Mouse (Mus musculus) small intestine, adult 2 months (tissue): Measurements from ENCODE around the gene Mapk1ip1l. TPM values are rescaled to one million over a fixed set of nuclear protein-coding genes. Genes with fewer than 3 reads are reported as not detected.
A peak's percentile ranks its signal among the peaks of the same experiment; 100 is the strongest.

Source experiments
- H3K27ac ChIP-seq: fragments of 200-500 bp; 2 replicates; pipeline ENCODE4 v1.5.1; 2012; ENCODE audit warnings: low read depth, low read length, control low read depth, inconsistent platforms; ENCODE audit not compliant: insufficient read depth
- H3K27me3 ChIP-seq: fragments of 200-500 bp; 2 replicates; pipeline ENCODE4 v1.6.1; 2012; ENCODE audit warnings: mild to moderate bottlenecking, moderate library complexity, low read length, inconsistent platforms; ENCODE audit not compliant: control insufficient read depth, insufficient read depth
- H3K36me3 ChIP-seq: fragments of 200-500 bp; 2 replicates; pipeline ENCODE4 v1.6.1; 2012; ENCODE audit warnings: mild to moderate bottlenecking, low read length, control low read depth, inconsistent platforms; ENCODE audit not compliant: control insufficient read depth, insufficient read depth
- H3K4me1 ChIP-seq: fragments of 200-500 bp; 2 replicates; pipeline ENCODE4 v1.6.1; 2012; ENCODE audit warnings: low read length, inconsistent platforms, mixed read lengths; ENCODE audit not compliant: control insufficient read depth, insufficient read depth, insufficient read length
- H3K4me3 ChIP-seq: fragments of 200-500 bp; 2 replicates; pipeline ENCODE4 v1.5.1; 2012; ENCODE audit warnings: low read depth, mild to moderate bottlenecking, control low read depth, inconsistent platforms, low read length, moderate library complexity
- CTCF ChIP-seq: fragments of 200-500 bp; IDR thresholded peaks from 2 replicates; pipeline ENCODE4 v1.5.1; 2012; ENCODE audit warnings: low read depth, mild to moderate bottlenecking, control low read depth, inconsistent platforms, low read length, moderate library complexity, mixed read lengths; ENCODE audit not compliant: insufficient replicate concordance, insufficient read length; ENCODE audit errors: extremely low read depth
- POLR2A ChIP-seq: fragments of 200-500 bp; IDR thresholded peaks from 2 replicates; pipeline ENCODE4 v1.6.1; 2012; ENCODE audit warnings: low read depth, mild to moderate bottlenecking, control low read depth, inconsistent platforms, low read length, moderate library complexity
- WGBS: fragments of 180-500 bp; shearing (Covaris S2); methylation state at CpG from one replicate; pipeline ENCODE4 v1.1.7; 2018; 5-methylcytosine and 5-hydroxymethylcytosine counted together
- polyA plus RNA-seq: library from polyadenylated mRNA; depleted of rRNA; stranded (reverse); fragments of >200 nt; gene quantifications from 2 replicates; pipeline ENCODE4 v1.2.3, GENCODE M21; 2012

Gene Mapk1ip1l
- polyA plus RNA-seq, 1 experiment, result 94.6 TPM

DNA sequence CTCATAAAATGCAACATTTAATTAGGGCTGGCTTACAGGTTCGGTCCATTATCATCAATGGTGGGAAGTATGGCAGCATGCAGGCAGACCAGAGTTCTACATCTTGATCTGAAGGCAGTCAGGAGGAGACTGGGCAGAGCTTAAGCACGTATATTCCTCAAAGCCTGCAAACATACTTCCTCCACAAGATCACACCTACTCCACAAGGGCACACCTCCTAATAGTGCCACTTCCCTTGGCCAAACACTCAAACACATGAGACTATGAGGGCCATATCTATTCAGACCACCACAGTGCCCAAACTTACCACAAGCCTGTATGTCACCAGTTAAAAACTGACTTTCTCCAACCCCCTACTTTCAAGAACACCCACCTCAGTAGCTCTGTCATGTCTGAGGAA is 63.4 kb downstream of the Mapk1ip1l start:
- peak overlapping the region; percentile 23 for H3K27ac ChIP-seq
- peaks cover 20% of the 10 kb centered on the region; the same call in 1 of the 2 replicates for H3K4me1 ChIP-seq
- WGBS, result 84% methylated on average over 2 of the region's 2 CpGs
- H3K27me3 ChIP-seq, result no peaks in the 10 kb centered on the region
- TF ChIP-seq CTCF (no peak), POLR2A (no peak)
- H3K4me3 ChIP-seq, result no peak overlapping the region
- no peaks in the 10 kb centered on the region for H3K36me3 ChIP-seq

DNA sequence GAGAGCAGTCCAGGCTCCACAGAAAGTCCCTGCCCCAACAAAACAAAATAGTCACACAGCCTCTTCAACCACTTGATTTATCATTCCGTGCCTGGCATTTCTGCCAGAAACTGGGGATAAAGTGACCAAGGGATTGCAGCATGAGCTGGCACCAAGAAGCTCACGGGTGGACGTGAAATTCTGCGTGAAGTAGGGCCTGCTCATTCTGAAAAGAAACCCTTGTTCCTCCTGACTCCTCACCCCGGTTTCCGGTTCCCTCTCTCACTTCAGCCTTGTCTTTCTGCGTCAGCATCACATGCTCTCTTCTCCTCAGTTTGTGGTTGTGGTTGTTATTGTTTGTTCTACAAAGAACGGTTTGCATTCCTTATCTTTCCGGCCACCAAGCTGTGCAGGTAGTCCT is 63.8 kb downstream of the Mapk1ip1l start:
- no peak overlapping the region for H3K4me3 ChIP-seq
- H3K27me3 ChIP-seq, result no peaks in the 10 kb centered on the region
- peaks cover 25% of the 10 kb centered on the region; the same call in 1 of the 2 replicates for H3K4me1 ChIP-seq
- H3K36me3 ChIP-seq, result no peaks in the 10 kb centered on the region
- H3K27ac ChIP-seq, result peak overlapping the region; percentile 23
- TF ChIP-seq POLR2A (no peak), CTCF (no peak)
- WGBS, result 79% methylated on average over 9 of the region's 9 CpGs

DNA sequence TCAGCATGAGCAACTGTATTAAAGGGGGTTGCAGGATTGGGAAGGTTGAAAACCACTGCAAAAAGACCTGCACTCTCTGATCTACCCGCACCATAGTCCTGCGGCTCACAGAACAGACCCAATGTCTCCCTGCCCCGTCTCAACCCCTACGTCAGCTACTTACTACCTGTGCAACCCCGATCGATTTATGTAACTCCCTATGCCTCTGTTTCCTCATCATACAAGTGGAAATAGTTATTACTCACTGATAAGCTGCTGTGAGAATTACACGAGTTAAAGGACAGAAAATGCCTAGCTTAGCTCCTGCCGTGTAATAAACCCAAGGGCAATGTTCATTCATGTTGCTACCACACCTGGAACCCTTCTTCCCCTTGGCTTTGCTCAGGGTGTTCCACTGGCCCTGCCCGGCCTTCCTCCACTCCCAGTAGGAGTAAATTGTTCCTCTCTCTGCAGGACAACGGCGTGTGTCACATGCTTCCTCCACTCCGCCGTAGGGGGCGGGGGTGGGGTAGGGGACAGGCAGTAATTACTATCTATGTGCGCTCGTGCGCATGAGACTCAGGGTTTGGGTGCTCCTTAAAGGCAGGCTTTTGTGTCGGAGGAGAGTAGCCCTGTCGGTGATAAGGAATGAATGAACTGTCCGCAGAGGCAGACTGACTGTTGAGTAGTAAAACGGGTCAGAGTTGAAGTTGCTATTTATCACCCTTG is 66.8 kb downstream of the Mapk1ip1l start:
- 12% methylated on average over 21 of the region's 21 CpGs for WGBS
- Histone ChIP-seq H3K27me3 (no peaks in the 10 kb centered on the region), H3K4me3 (peak overlapping the region; percentile 8; the same call in 1 of the 2 replicates), H3K27ac (peak overlapping the region; percentile 98), H3K4me1 (peaks cover 38% of the 10 kb centered on the region; the same call in 1 of the 2 replicates), H3K36me3 (no peaks in the 10 kb centered on the region)
- no peak for TF ChIP-seq CTCF
- peak; percentile 9; the same call in 1 of the 2 replicates for TF ChIP-seq POLR2A

DNA sequence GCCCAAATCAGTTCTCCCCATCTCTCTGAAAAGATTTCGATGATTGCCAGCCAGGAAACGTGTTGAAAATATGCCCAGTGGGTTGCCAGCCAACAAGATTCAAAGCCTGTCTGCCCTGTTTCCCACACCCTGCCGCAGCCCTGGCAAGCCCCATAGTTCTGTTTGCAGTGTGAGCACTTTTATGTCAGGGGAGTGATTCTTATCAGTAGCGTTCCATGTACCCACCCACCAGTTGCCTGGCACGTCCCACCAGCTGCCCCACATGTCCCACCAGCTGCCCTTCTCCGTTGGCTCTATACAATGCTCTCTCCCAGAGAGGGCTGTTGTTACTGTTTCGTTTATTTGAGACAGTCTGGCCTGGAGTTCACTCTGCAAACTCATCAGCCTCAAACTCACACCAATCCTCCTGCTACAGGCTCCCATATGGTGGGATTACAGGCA is 68.8 kb downstream of the Mapk1ip1l start:
- Histone ChIP-seq H3K4me1 (peaks cover 49% of the 10 kb centered on the region), H3K36me3 (no peaks in the 10 kb centered on the region), H3K4me3 (no peak overlapping the region), H3K27me3 (no peaks in the 10 kb centered on the region), H3K27ac (peak overlapping the region; percentile 98)
- no peak for TF ChIP-seq POLR2A
- no peak for TF ChIP-seq CTCF
- 12% methylated on average over 7 of the region's 7 CpGs for WGBS

DNA sequence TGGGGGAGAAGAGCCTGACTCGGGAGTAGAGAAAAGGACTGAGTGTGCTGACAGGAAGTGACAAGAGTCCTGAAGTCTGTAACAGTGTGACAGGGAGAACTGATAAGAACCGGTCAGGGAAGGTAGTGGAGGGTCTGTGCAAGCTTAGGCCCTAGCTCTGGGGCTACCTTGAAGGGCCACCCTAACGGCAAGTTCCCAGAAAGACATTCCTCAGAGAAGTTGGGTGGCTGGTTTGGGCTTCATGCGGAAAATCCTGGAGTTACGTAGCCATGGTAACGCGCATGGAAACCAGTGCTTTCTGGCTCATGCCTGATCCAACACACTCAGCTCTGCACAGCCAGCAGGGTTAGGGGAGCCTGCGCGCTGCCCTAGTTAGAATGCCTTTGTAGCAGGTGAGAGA is 69.4 kb downstream of the Mapk1ip1l start, which contains the start of gene Lgals3:
TSS of gene Lgals3 (plus strand) at position 291 of the 400 bp plus-strand sequence.
- Histone ChIP-seq H3K27ac (peak within 1 kb of the TSS; percentile 98), H3K4me3 (no peak within 1 kb of the TSS), H3K36me3 (no peaks in the 10 kb centered on the region), H3K27me3 (no peaks in the 10 kb centered on the region), H3K4me1 (peaks cover 52% of the 10 kb centered on the region)
- 58% methylated on average over 9 of the region's 9 CpGs for WGBS
- TF ChIP-seq POLR2A, result no peak
- TF ChIP-seq CTCF, result no peak

DNA sequence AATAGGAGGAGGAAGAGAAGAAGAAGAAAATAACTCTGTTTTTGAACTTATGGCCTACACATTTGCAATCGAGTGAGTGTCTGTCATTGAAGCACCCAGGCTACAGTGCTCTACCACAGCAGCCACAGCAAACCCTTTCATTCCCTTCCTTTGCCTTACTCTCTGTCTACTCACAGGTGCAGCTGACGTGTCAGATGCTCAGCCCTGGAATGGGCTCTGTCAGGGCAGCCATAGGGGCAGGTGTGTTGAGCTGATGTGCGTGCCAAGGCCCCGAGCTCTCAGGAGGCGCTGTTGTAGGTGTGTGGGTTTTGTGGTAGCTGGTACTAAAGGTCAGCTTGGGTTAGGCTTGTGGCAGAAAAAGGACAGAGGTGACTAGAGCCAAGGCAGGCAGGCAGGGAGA is 71.7 kb downstream of the Mapk1ip1l start:
- H3K36me3 ChIP-seq, result no peaks in the 10 kb centered on the region
- no peak overlapping the region for H3K4me3 ChIP-seq
- peaks cover 62% of the 10 kb centered on the region for H3K4me1 ChIP-seq
- peak overlapping the region; percentile 62 for H3K27ac ChIP-seq
- TF ChIP-seq POLR2A, result no peak
- TF ChIP-seq CTCF, result no peak
- 47% methylated on average over 5 of the region's 5 CpGs for WGBS
- H3K27me3 ChIP-seq, result no peaks in the 10 kb centered on the region

DNA sequence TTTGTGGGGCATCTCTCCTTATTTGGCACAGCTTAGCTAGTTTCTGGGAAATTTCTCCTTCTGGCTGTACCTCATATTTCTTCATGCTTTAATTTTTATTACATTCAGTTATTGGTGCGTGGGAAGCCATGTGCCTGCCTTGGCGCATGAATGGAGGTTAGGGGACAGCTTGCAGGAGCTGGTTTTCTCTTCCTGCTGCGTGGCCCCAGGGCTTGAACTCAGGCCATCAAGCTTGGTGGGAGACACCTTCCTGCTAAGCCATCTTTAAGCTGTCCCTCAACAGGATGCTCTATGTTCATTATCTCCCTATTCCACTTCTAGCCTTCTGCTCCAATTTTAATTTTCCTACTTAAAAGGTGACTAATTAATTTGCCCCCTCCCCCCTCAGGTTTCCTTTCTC is 72.7 kb downstream of the Mapk1ip1l start:
- Histone ChIP-seq H3K27me3 (no peaks in the 10 kb centered on the region), H3K4me1 (peaks cover 57% of the 10 kb centered on the region), H3K36me3 (no peaks in the 10 kb centered on the region), H3K27ac (peak overlapping the region; percentile 88), H3K4me3 (no peak overlapping the region)
- TF ChIP-seq POLR2A (no peak), CTCF (no peak)
- 84% methylated on average over 3 of the region's 3 CpGs for WGBS
